Mouse (Mus musculus): ENCODE results near the gene Jmjd7.

- TF ChIP-seq MAFK (IDR thresholded peaks at IDR 0.05; ENCODE audit: insufficient read depth, low read depth, low read length) (no peak), ZC3H11A (IDR thresholded peaks at IDR 0.05; ENCODE audit: borderline replicate concordance, low read depth, low read length) (peak; percentile 41; the same call in 1 of the 2 replicates)
These were observed 48.9 kb downstream of the Jmjd7 start for GRCm38 (mm10) chr2:120076076-120076705.

Data from ES-E14 (cell line).